Mouse (Mus musculus): ENCODE measurements around the gene Fsd1l. TPM values are rescaled to one million over a fixed set of nuclear protein-coding genes. Genes with fewer than 3 reads are reported as not detected.

Gene Fsd1l
- total and polyA plus RNA-seq, 3 experiments: not detected

DNA sequence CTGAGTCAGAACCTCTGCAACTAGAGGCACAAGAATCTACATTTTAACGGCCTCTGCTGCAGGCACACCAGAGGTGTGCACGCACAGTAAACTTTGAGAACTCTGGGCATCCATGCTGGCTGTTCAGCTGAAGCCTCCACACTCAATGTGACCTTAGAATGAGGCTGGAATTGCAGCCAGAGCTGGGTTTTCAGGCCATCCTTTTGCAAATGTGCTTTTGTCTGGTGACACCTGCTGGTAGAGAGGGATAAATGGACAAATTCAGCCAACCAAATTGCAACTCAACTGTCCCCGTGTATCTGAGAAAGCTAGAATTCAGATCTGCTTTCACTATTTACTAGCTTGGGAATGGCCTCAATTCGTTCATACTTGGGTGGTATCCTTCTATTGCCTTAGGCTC lies 37.1 kb upstream of the Fsd1l start:
- peak; percentile 80 for DNase-seq (ENCODE audit: low read depth, low spot score)
- H3K9ac ChIP-seq (ENCODE audit: control insufficient read depth, low read depth, low read length, poor library complexity, severe bottlenecking): no peak overlapping the region
- H3K79me2 ChIP-seq (ENCODE audit: control insufficient read depth, insufficient read depth, low read length, poor library complexity): no peaks in the 10 kb centered on the region
- H3K4me3 ChIP-seq (ENCODE audit: control insufficient read depth in 1 of 2, insufficient read depth in 1 of 2, low read depth in 2 of 2, low read length in 2 of 2): no peak overlapping the region
- no peaks in the 10 kb centered on the region for H3K36me3 ChIP-seq (ENCODE audit: control insufficient read depth in 1 of 2, insufficient read depth in 2 of 2, low read length in 2 of 2)
- no peaks in the 10 kb centered on the region; a peak in 1 of 4 replicates for H3K4me1 ChIP-seq (ENCODE audit: control insufficient read depth in 1 of 2, insufficient read depth in 2 of 2, low read length in 2 of 2)
- TF ChIP-seq POLR2AphosphoS2 (IDR thresholded peaks at IDR 0.05; ENCODE audit: low read length) (no peak), RAD21 (IDR thresholded peaks at IDR 0.05; ENCODE audit: low read depth, low read length) (peak; percentile 98), SIN3A (IDR thresholded peaks at IDR 0.05; ENCODE audit: low read length) (peak; percentile 51; the same call in 1 of the 2 replicates), CTCF (IDR thresholded peaks at IDR 0.05 in 2 of 3, conservative IDR thresholded peaks at IDR 0.05 in 1 of 3; ENCODE audit: control insufficient read depth in 1 of 3, insufficient read depth in 1 of 3, low read depth in 2 of 3, low read length in 3 of 3, poor library complexity in 1 of 3, severe bottlenecking in 1 of 3) (peak; percentile 61 to 95 (median 71)), SMC3 (IDR thresholded peaks at IDR 0.05; ENCODE audit: low read depth, low read length) (peak; percentile 96), MEF2A (IDR thresholded peaks at IDR 0.05; ENCODE audit: extremely low read depth, insufficient replicate concordance, low read depth, low read length, poor library complexity, severe bottlenecking) (no peak), ZC3H11A (IDR thresholded peaks at IDR 0.05; ENCODE audit: low read depth, low read length) (peak; percentile 94), TAL1 (IDR thresholded peaks at IDR 0.05; ENCODE audit: low read length) (no peak)
- H3K27me3 ChIP-seq (ENCODE audit: control insufficient read depth in 1 of 2, insufficient read depth in 2 of 2, low read length in 2 of 2): peaks cover 0 to 3% of the 10 kb centered on the region in 2 experiments; a peak in 2 of 4 replicates
- no peak overlapping the region for H3K27ac ChIP-seq (ENCODE audit: control insufficient read depth, low read depth, low read length)
- H3K9me3 ChIP-seq (replicated peaks; ENCODE audit: insufficient read depth, low read length): no peaks in the 10 kb centered on the region

DNA sequence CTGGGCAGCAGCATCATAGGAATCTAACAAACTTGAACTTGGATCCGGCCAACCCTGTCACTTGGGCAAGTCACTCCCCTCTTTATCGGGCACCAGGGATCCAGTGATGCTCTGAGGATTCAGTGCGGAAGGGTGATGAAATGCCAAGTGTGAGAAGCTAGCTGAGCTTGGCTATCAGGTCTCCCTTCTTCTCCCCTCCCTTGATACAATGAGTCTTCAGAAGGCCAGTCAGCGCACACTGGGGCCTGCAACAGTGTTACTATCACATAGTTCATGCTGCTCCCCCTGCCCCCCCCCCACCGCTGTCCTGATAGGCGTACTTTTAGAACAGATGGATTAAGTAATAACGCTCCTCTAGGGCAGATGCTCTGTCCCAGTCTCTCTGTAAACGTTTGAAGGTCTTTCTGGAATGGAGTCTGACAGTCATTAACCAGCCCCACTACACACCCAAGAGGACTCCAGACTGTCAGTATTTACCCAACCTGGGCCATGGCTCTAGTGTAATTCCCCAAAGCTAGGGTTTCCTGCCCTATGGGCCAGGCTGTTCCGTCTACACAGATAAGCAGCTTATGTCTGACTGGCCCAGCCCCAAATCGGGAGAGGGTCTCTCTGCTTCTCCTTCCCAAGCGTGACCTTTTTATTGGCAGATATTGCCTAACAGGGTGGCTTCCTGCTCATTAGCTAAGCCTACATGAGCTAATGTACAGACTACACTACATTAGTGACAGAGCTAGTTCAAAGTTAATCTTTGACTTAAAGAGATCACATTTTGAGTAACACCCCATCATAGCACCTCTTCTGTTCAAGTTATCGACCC lies 35.8 kb upstream of the Fsd1l start:
- H3K4me3 ChIP-seq (ENCODE audit: control insufficient read depth in 1 of 2, insufficient read depth in 1 of 2, low read depth in 2 of 2, low read length in 2 of 2): no peak overlapping the region
- no peak for DNase-seq (ENCODE audit: low read depth, low spot score)
- no peak overlapping the region for H3K9ac ChIP-seq (ENCODE audit: control insufficient read depth, low read depth, low read length, poor library complexity, severe bottlenecking)
- H3K79me2 ChIP-seq (ENCODE audit: control insufficient read depth, insufficient read depth, low read length, poor library complexity): no peaks in the 10 kb centered on the region
- TF ChIP-seq MEF2A (IDR thresholded peaks at IDR 0.05; ENCODE audit: extremely low read depth, insufficient replicate concordance, low read depth, low read length, poor library complexity, severe bottlenecking): no peak
- TF ChIP-seq E2F4 (IDR thresholded peaks at IDR 0.05; ENCODE audit: borderline replicate concordance, low read depth, low read length): no peak
- TF ChIP-seq EP300 (IDR thresholded peaks at IDR 0.05; ENCODE audit: low read depth in 1 of 2, low read length in 2 of 2): no peak
- TF ChIP-seq NELFE (IDR thresholded peaks at IDR 0.05; ENCODE audit: low read depth, low read length): no peak
- TF ChIP-seq BHLHE40 (IDR thresholded peaks at IDR 0.05; ENCODE audit: borderline replicate concordance, low read depth, low read length): no peak
- no peak for TF ChIP-seq TCF12 (IDR thresholded peaks at IDR 0.05; ENCODE audit: low read depth, low read length)
- no peak for TF ChIP-seq GABPA (IDR thresholded peaks at IDR 0.05; ENCODE audit: low read depth, low read length)
- no peak for TF ChIP-seq ETS1 (IDR thresholded peaks at IDR 0.05; ENCODE audit: low read depth, low read length)
- TF ChIP-seq UBTF (IDR thresholded peaks at IDR 0.05; ENCODE audit: borderline replicate concordance, insufficient read depth, low read depth, low read length): no peak
- no peak for TF ChIP-seq CTCF (IDR thresholded peaks at IDR 0.05 in 2 of 3, conservative IDR thresholded peaks at IDR 0.05 in 1 of 3; ENCODE audit: control insufficient read depth in 1 of 3, insufficient read depth in 1 of 3, low read depth in 2 of 3, low read length in 3 of 3, poor library complexity in 1 of 3, severe bottlenecking in 1 of 3)
- no peak for TF ChIP-seq RAD21 (IDR thresholded peaks at IDR 0.05; ENCODE audit: low read depth, low read length)
- no peak for TF ChIP-seq RCOR1 (IDR thresholded peaks at IDR 0.05; ENCODE audit: low read depth, low read length)
- TF ChIP-seq TAL1 (IDR thresholded peaks at IDR 0.05; ENCODE audit: low read length): no peak
- H3K27me3 ChIP-seq (ENCODE audit: control insufficient read depth in 1 of 2, insufficient read depth in 2 of 2, low read length in 2 of 2): peaks cover 0 to 3% of the 10 kb centered on the region in 2 experiments; a peak in 2 of 4 replicates
- no peak overlapping the region for H3K27ac ChIP-seq (ENCODE audit: control insufficient read depth, low read depth, low read length)
- H3K36me3 ChIP-seq (ENCODE audit: control insufficient read depth in 1 of 2, insufficient read depth in 2 of 2, low read length in 2 of 2): no peaks in the 10 kb centered on the region
- H3K9me3 ChIP-seq (replicated peaks; ENCODE audit: insufficient read depth, low read length): no peaks in the 10 kb centered on the region
- H3K4me1 ChIP-seq (ENCODE audit: control insufficient read depth in 1 of 2, insufficient read depth in 2 of 2, low read length in 2 of 2): no peaks in the 10 kb centered on the region

All from MEL (cell line).